Mouse (Mus musculus) lung, postnatal 0 days (tissue): ENCODE measurements around the gene Ptprs.

Source experiments
- CTCF ChIP-seq: IDR thresholded peaks from 2 replicates; pipeline ENCODE4 v1.5.1; 2016; ENCODE audit warnings: antibody characterized with exemption, mild to moderate bottlenecking
- EP300 ChIP-seq: IDR thresholded peaks from 2 replicates; pipeline ENCODE4 v1.6.1; 2016; ENCODE audit warnings: antibody characterized with exemption, mild to moderate bottlenecking, control low read depth

GRCm38 (mm10) chr17:56443341-56443795 is 32.9 kb downstream of the Ptprs start:
- TF ChIP-seq CTCF = no peak
- TF ChIP-seq EP300 = no peak
